Mouse (Mus musculus) kidney, adult 11 months (tissue): ENCODE measurements around the gene Elmod3.
"Not testable (repeated sequence)": the region's sequence is repeated elsewhere in the genome, so short reads cannot be mapped to it uniquely, and the experiment has no call there.

ENCODE experiments used
- DNase-seq: peaks from one replicate; pipeline ENCODE4 v3.0.0; 2022

Gene Elmod3

GRCm38 (mm10) chr6:72567508-72567907 is 30.7 kb downstream of the Elmod3 start:
- DNase-seq: peak; percentile 76

GRCm38 (mm10) chr6:72566044-72566443 is 32.2 kb downstream of the Elmod3 start:
- peak; percentile 80 for DNase-seq

- no peak for DNase-seq
Measured at GRCm38 (mm10) chr6:72565506-72565905, 32.7 kb downstream of the Elmod3 start.

GRCm38 (mm10) chr6:72562894-72563293 is 35.3 kb downstream of the Elmod3 start:
- peak; percentile 61 for DNase-seq

GRCm38 (mm10) chr6:72562486-72562885 is 35.7 kb downstream of the Elmod3 start:
- DNase-seq: no peak

GRCm38 (mm10) chr6:72560801-72561200 is 37.4 kb downstream of the Elmod3 start:
- DNase-seq: no peak

- no peak for DNase-seq
Measured at GRCm38 (mm10) chr6:72553079-72553412, 45.2 kb downstream of the Elmod3 start.

GRCm38 (mm10) chr6:72552171-72553078 is 45.8 kb downstream of the Elmod3 start:
- peak; percentile 69 for DNase-seq

GRCm38 (mm10) chr6:72550503-72551100 is 47.6 kb downstream of the Elmod3 start:
- no peak for DNase-seq

- DNase-seq: no peak
Measured at GRCm38 (mm10) chr6:72550025-72550424, 48.2 kb downstream of the Elmod3 start.

- no peak for DNase-seq
Measured at GRCm38 (mm10) chr6:72549041-72549580, 49.1 kb downstream of the Elmod3 start.

- DNase-seq: no peak
Measured at GRCm38 (mm10) chr6:72547862-72548261, 50.4 kb downstream of the Elmod3 start.

- no peak for DNase-seq
Measured at GRCm38 (mm10) chr6:72547121-72547520, 51.1 kb downstream of the Elmod3 start.

- no peak for DNase-seq
Measured at GRCm38 (mm10) chr6:72545377-72545776, 52.8 kb downstream of the Elmod3 start.

GRCm38 (mm10) chr6:72544283-72544987 is 53.8 kb downstream of the Elmod3 start, which contains the start of gene Capg:
TSS of gene Capg (plus strand) at chr6:72544391.
- peak; percentile 53 for DNase-seq

GRCm38 (mm10) chr6:72543265-72543850 is 54.9 kb downstream of the Elmod3 start:
- DNase-seq: peak; percentile 42

GRCm38 (mm10) chr6:72538562-72539031 is 59.6 kb downstream of the Elmod3 start:
- peak; percentile 95 for DNase-seq

- no peak for DNase-seq
Measured at GRCm38 (mm10) chr6:72537998-72538500, 60.2 kb downstream of the Elmod3 start.

GRCm38 (mm10) chr6:72535165-72535564 is 63.0 kb downstream of the Elmod3 start:
- DNase-seq: peak; percentile 70

- DNase-seq: peak; percentile 52
Measured at GRCm38 (mm10) chr6:72534035-72534809, 64.0 kb downstream of the Elmod3 start.

- not testable (repeated sequence) for DNase-seq
Measured at GRCm38 (mm10) chr6:72533555-72533954, 64.7 kb downstream of the Elmod3 start.

- no peak for DNase-seq
Measured at GRCm38 (mm10) chr6:72532580-72532979, 65.6 kb downstream of the Elmod3 start.
